Mouse (Mus musculus): Measurements from ENCODE around the gene Gm45015.

DNA sequence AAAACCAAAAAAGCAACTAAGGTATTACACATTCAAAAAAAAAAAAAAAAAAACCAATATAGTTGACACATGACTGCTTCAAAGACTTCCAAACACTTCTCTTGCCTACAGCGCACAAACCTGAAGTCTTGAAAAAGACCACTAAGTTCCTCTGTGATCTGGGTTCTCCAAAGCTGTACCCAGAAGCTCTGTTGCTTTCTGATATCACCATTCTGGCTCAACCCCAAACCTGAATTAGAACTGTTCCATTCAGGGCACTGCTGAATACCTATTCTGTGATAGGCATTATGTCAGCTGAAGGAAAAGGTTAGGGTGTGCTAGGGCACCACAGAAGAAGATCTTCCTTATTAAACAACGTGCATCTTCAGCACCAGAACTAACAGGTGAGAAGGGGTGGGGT, 9.4 kb downstream of the Gm45015 start:
- TF ChIP-seq MXI1 (IDR thresholded peaks at IDR 0.05; ENCODE audit: low read depth, low read length) (no peak), ZC3H11A (IDR thresholded peaks at IDR 0.05; ENCODE audit: low read depth, low read length) (no peak)

All from CH12.LX (cell line).